Mouse (Mus musculus): ENCODE measurements around the gene Carns1.

- TF ChIP-seq GATA1 (IDR thresholded peaks at IDR 0.05; ENCODE audit: low read depth, low read length) (no peak), CTCF (IDR thresholded peaks at IDR 0.05 in 2 of 3, conservative IDR thresholded peaks at IDR 0.05 in 1 of 3; ENCODE audit: control insufficient read depth in 1 of 3, insufficient read depth in 1 of 3, low read depth in 2 of 3, low read length in 3 of 3, poor library complexity in 1 of 3, severe bottlenecking in 1 of 3) (no peak), ELF1 (IDR thresholded peaks at IDR 0.05; ENCODE audit: low read depth, low read length) (no peak), MAZ (IDR thresholded peaks at IDR 0.05; ENCODE audit: low read depth, low read length) (no peak), POLR2A (IDR thresholded peaks at IDR 0.05; ENCODE audit: control insufficient read depth in 1 of 2, insufficient read depth in 1 of 2, low read depth in 1 of 2, low read length in 2 of 2, poor library complexity in 1 of 2) (no peak), HCFC1 (IDR thresholded peaks at IDR 0.05; ENCODE audit: low read depth, low read length) (no peak), EP300 (IDR thresholded peaks at IDR 0.05; ENCODE audit: low read depth in 1 of 2, low read length in 2 of 2) (no peak), MXI1 (IDR thresholded peaks at IDR 0.05; ENCODE audit: low read depth, low read length) (no peak)
These were observed 48.4 kb downstream of the Carns1 start for GRCm38 (mm10) chr19:4126759-4127495.

Data from MEL (cell line).